Mouse (Mus musculus) bone marrow macrophage, adult 2 months (primary cell): ENCODE results near the gene Rbm8a. TPM values are rescaled to one million over a fixed set of nuclear protein-coding genes. Genes with fewer than 3 reads are reported as not detected.
A peak's percentile ranks its signal among the peaks of the same experiment; 100 is the strongest.

Experiments
- H3K27ac ChIP-seq: 2 replicates; pipeline ENCODE4 v1.5.1; 2012; ENCODE audit warnings: low read depth, low read length; ENCODE audit not compliant: insufficient read depth
- H3K4me1 ChIP-seq: 2 replicates; pipeline ENCODE4 v1.6.1; 2012; ENCODE audit warnings: low read length; ENCODE audit not compliant: control insufficient read depth, insufficient read depth
- H3K4me3 ChIP-seq: 2 replicates; pipeline ENCODE4 v1.5.1; 2012; ENCODE audit warnings: mild to moderate bottlenecking, low read length, moderate library complexity; ENCODE audit not compliant: insufficient read depth
- CTCF ChIP-seq: IDR thresholded peaks from 2 replicates; pipeline ENCODE4 v1.5.1; 2012; ENCODE audit warnings: low read depth, mild to moderate bottlenecking, low read length, moderate library complexity
- POLR2A ChIP-seq: IDR thresholded peaks from 2 replicates; pipeline ENCODE4 v1.6.1; 2012; ENCODE audit warnings: mild to moderate bottlenecking, low read depth, low read length, borderline replicate concordance
- polyA plus RNA-seq: library from polyadenylated mRNA; stranded (reverse); fragments of >200 nt; gene quantifications from 2 replicates; pipeline ENCODE4 v1.2.4, GENCODE M21; 2012; ENCODE audit not compliant: missing spikeins, insufficient read depth, insufficient read length

The Rbm8a gene
- polyA plus RNA-seq: 109 and 163 TPM in 2 replicates

- Histone ChIP-seq H3K27ac (peak within 1 kb of the TSS; percentile 80), H3K4me1 (peaks cover 11% of the 10 kb centered on the region; the same call in 1 of the 2 replicates), H3K4me3 (peak within 1 kb of the TSS; percentile 97)
- no peak for TF ChIP-seq CTCF
Measured at GRCm38 (mm10) chr3:96629729-96630600, at the start of gene Rbm8a. Gene Rbm8a (plus strand): TSS chr3:96629933.

GRCm38 (mm10) chr3:96581141-96581540 lies 48.6 kb upstream of the Rbm8a start:
- TF ChIP-seq POLR2A (no peak), CTCF (no peak)
- Histone ChIP-seq H3K4me3 (no peak overlapping the region), H3K27ac (no peak overlapping the region), H3K4me1 (peaks cover 22% of the 10 kb centered on the region)

DNA sequence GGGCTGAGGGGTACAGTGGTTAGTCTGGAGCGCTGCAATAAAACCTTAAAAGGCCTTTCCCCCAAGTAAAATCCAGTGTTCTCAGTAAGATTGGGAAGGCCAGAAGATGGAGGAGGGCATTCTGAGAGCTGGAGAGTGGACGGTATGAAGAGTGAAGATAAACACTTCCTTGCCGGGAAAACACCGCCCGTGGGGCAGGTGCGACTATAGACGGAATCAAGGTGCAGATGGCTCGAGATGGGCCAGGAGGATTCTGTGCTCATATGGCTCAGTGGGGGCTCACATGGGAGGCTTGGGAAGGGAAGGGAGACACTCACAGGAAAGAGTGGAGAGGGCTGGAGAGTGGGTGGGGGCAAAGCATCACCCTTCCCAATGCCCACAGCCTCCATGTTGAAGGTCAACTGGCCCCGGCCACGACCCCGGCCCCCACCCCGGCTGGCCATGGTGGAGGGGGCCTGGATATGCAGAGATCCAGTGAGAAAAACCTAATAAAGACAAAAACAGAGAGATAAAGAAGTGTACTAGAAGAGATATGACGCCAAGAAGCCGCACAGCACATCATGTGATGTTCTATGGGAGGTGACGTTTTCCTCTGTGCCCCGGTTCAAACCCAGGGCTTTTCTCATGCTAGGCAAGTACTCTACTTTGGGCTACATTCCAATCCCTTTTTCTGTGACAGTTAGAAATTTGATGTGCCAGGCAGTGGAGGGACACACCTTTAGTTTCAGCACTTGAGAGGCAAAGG lies 47.8 kb upstream of the Rbm8a start:
- Histone ChIP-seq H3K4me3 (no peak overlapping the region), H3K27ac (no peak overlapping the region), H3K4me1 (peaks cover 22% of the 10 kb centered on the region)
- no peak for TF ChIP-seq CTCF
- TF ChIP-seq POLR2A: no peak

GRCm38 (mm10) chr3:96583386-96583785 lies 46.3 kb upstream of the Rbm8a start:
- Histone ChIP-seq H3K4me3 (no peak overlapping the region), H3K27ac (no peak overlapping the region), H3K4me1 (peaks cover 11% of the 10 kb centered on the region)
- TF ChIP-seq POLR2A: no peak
- no peak for TF ChIP-seq CTCF

DNA sequence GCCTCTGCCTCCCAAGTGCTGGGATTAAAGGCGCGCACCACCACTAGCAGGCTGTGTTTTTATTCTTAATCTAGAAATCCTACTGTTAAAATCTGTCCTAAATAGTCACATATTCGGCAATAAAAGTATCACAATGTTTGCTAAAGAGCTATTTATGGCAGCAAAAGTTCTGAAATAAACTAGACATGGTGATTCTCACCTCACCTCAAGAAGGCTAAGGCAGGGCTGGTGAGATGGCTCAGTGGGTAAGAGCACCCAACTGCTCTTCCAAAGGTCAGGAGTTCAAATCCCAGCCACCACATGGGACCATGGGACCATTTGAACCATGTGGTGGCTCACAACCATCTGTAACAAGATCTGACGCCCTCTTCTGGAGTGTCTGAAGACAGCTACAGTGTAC lies 39.1 kb upstream of the Rbm8a start:
- no peak for TF ChIP-seq POLR2A
- TF ChIP-seq CTCF: no peak
- Histone ChIP-seq H3K4me3 (no peak overlapping the region), H3K4me1 (peaks cover 17% of the 10 kb centered on the region), H3K27ac (no peak overlapping the region)

DNA sequence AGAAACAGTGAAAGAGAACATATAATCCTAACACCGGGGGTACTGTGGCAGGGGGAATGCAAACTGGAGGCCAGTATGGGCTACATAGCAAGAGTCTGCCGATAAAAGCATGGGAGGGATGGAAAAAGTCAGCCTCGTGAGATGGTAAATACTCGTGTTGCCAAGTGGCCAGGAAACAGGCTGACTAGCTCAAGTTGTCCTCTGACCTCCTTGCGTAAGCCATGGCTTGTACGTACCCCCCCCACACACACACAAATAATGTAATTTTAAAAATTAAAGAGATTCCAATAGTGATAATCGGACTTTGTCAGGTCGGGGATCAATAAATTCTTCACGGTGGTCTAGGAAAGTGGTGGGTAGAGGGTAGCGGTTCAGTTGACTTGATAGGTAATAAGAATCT lies 36.4 kb upstream of the Rbm8a start:
- TF ChIP-seq POLR2A (no peak), CTCF (no peak)
- Histone ChIP-seq H3K4me3 (peak overlapping the region; percentile 80), H3K4me1 (peaks cover 27% of the 10 kb centered on the region), H3K27ac (peak overlapping the region; percentile 77)

DNA sequence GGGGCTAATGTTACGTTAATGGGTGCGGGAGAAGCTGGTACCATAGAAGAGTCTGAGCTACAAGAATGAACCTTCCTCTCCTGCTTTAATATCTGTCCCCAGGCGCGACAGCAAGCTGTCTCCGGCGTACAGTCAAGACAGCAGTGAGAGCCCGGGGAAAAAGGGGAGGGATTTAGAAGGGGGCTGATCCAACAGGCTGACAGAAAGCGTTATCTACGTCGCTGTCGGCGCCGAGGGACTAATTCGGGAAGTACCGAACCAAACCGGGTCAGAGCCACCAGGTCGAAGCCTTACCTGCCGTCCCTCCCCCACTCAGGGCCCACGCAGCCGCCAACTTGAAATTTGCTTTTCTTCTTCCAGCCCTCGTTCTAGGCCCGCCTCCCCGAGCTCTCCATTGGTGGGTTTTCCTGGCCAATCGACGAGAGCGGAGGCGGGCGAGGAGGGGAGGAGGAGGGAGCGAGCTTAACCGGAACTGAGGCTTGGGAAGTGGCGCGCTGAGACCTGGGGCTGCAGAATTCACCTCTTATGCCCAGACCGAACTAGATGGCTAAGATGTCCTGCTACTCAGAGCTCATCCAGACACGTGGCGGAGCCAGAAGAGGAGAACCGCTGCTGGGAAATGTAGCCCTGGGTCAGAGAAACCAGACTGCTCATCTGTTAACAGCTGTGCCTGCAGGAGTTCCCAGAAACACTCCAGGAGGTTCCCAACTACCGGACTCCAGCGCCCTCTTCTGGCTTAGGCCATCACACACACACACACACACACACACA lies 35.8 kb upstream of the Rbm8a start, which contains the start of gene Polr3gl:
Polr3gl (minus strand) TSS at position 392 of the 771 bp plus-strand sequence.
- peak; percentile 62 for TF ChIP-seq CTCF
- TF ChIP-seq POLR2A: 0 out of 2 replicates have a peak, but pooled peaks have one; percentile 21
- H3K4me1 ChIP-seq: peaks cover 27% of the 10 kb centered on the region

DNA sequence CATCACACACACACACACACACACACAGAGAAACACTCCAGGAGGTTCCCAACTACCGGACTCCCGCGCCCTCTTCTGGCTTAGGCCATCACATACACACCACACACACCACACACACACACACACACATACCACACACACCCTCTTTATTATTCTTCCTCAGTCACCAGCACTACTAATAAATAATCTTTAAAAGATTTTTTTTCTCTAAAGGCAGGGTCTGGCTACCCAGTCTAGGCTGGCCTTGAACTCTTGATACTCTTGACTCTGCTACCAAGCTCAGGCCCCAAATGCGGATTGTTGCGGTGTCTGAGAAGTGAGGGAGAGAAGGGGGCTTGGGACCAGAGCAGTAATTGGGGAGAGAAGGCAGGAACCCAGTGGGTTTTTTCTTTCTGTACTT lies 34.9 kb upstream of the Rbm8a start:
- H3K4me3 ChIP-seq: no peak overlapping the region
- peaks cover 27% of the 10 kb centered on the region for H3K4me1 ChIP-seq
- TF ChIP-seq POLR2A: no peak
- no peak for TF ChIP-seq CTCF
- H3K27ac ChIP-seq: peak overlapping the region; percentile 79

More for the DNA sequence above, 35.8 kb upstream of the Rbm8a start, which contains the start of gene Polr3gl:
- Histone ChIP-seq H3K4me3 (peak within 1 kb of the TSS; percentile 80), H3K27ac (peak within 1 kb of the TSS; percentile 87)

- peaks cover 27% of the 10 kb centered on the region for H3K4me1 ChIP-seq
- TF ChIP-seq CTCF (no peak), POLR2A (no peak)
- peak overlapping the region; percentile 14 for H3K4me3 ChIP-seq
Measured at GRCm38 (mm10) chr3:96595661-96596060, 34.1 kb upstream of the Rbm8a start.

More at GRCm38 (mm10) chr3:96595661-96596060, 34.1 kb upstream of the Rbm8a start:
- H3K27ac ChIP-seq: peak overlapping the region; percentile 33
